Comparison of ENCODE assay signal across 10 mouse cellular contexts in the genomic region with DNA sequence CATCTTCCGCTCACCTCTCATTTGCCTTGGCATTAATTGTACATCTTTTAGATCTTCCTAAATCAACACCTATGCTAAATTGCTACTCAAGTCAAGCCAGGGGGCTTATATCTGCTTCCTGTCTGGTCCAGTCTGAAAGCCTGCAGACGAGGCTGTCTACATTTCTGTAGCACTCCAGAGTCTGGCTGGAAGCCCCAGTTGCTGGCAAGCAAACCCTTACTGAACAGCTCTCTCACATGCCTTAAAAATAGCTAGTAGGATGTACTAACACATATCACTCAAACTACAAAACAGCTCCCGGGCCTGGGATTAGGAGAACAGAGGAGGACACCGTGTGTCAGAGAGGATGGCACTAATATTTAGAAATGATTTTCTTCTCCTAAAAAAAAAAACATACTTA. TPM values are rescaled to one million over a fixed set of nuclear protein-coding genes. Genes with fewer than 3 reads are reported as not detected.
A peak's percentile ranks its signal among the peaks of the same experiment; 100 is the strongest.
DNase-seq lines count a peak whose midpoint lies in the region; ATAC-seq and TF ChIP-seq lines count a peak whose summit lies in the region.
"Had no signal": no experiment of that assay in that cellular context is flagged by ENCODE, and none has a peak within 500 bp of the region (broad histone marks: within the 10 kb centered on the region; RNA-seq: fewer than 3 reads in every experiment).

No protein-coding gene starts in this region.

- TF ChIP-seq CTCF in gastrocnemius, adult 2 months (IDR thresholded peaks at IDR 0.05), result no peak
- no peak for TF ChIP-seq CTCF in lung, postnatal 0 days (IDR thresholded peaks at IDR 0.05)

- intact Hi-C loops in gastrocnemius, adult 2 months (cut with DNase I), result no loop called here
- intact Hi-C loops in heart, postnatal 10 days (cut with DNase I), result loop anchor here (5.0 kb wide), 1 partner anchor 52 kb away; no protein-coding TSS in a partner anchor

- H3K4me2 ChIP-seq in lung, postnatal 0 days (replicated peaks; ENCODE audit: low read depth, low read length), result no peak overlapping the region
- H3K4me2 ChIP-seq: liver, embryonic 15.5 days had no signal

- no peak overlapping the region for H3K4me3 ChIP-seq in gastrocnemius, adult 2 months
- no peak overlapping the region for H3K4me3 ChIP-seq in lung, postnatal 0 days (ENCODE audit: low read depth, low read length)
- H3K4me3 ChIP-seq: liver, embryonic 15.5 days had no signal

- H3K4me1 ChIP-seq in lung, postnatal 0 days (ENCODE audit: insufficient read depth, low read depth, low read length), result no peaks in the 10 kb centered on the region
- H3K4me1 ChIP-seq: liver, embryonic 15.5 days had no signal

- no peaks in the 10 kb centered on the region for H3K9me3 ChIP-seq in lung, postnatal 0 days (ENCODE audit: low read length)
- H3K9me3 ChIP-seq: liver, embryonic 15.5 days had no signal

- peak; percentile 33 for DNase-seq in adrenal gland, postnatal 10 days
- no peak for DNase-seq in adrenal gland, adult (ENCODE audit: inconsistent age in 2 of 2, low spot score in 1 of 2)
- peak; percentile 79 for DNase-seq in gastrocnemius, adult 2 months
- peak; percentile 88 to 89 for DNase-seq in heart, postnatal 10 days
- DNase-seq in lung, postnatal 0 days (ENCODE audit: low spot score), result peak; percentile 66
- DNase-seq in urinary bladder, postnatal 14 days (ENCODE audit: low spot score), result no peak
- no peak for DNase-seq in ovary, postnatal 36 days (ENCODE audit: low spot score)
- DNase-seq in cerebellum, adult 9-10 months, result no peak
- DNase-seq: kidney, adult 8-10 months had no signal

- no peak overlapping the region for H3K27ac ChIP-seq in gastrocnemius, adult 2 months
- no peak overlapping the region for H3K27ac ChIP-seq in lung, postnatal 0 days (ENCODE audit: low read length)
- H3K27ac ChIP-seq: liver, embryonic 15.5 days had no signal

- WGBS in lung, postnatal 0 days, result 38% methylated on average over 4 of the region's 4 CpGs

- no peaks in the 10 kb centered on the region for H3K27me3 ChIP-seq in lung, postnatal 0 days (replicated peaks; ENCODE audit: insufficient read depth, low read length)
- H3K27me3 ChIP-seq: liver, embryonic 15.5 days had no signal

- ATAC-seq in lung, postnatal 0 days, result peak; percentile 23; the same call in 1 of the 2 replicates

- no peak for TF ChIP-seq EP300 in lung, postnatal 0 days (IDR thresholded peaks at IDR 0.05)

- H3K9ac ChIP-seq in lung, postnatal 0 days (replicated peaks; ENCODE audit: low read depth), result no peak overlapping the region
- H3K9ac ChIP-seq: liver, embryonic 15.5 days had no signal

- H3K36me3 ChIP-seq in lung, postnatal 0 days (ENCODE audit: insufficient read depth, low read length), result no peaks in the 10 kb centered on the region
- H3K36me3 ChIP-seq: liver, embryonic 15.5 days had no signal

RNA-seq across cellular contexts. Expression of a gene that starts 42.3 kb away (rescaled TPM):
- total RNA-seq in adrenal gland, postnatal 10 days (2021), result 10 to 100 TPM; 21.0 to 24.7 TPM
- under 1 TPM; 0.25 to 0.66 TPM for total RNA-seq in gastrocnemius, adult 2 months (2021)
- total RNA-seq in heart, postnatal 10 days (2021), result 10 to 100 TPM; 41.4 to 48.1 TPM
- polyA plus RNA-seq in lung, postnatal 0 days (2015; fragmentation: Nextera tagmentation; extraction: Ambion mirVana), result 49.3 and 61.1 TPM in 2 replicates

Comparison
In these comparisons a context has a peak if more than half of its experiments do, and no peak if none do; other contexts are left out.
1. DNase-seq: peak in adrenal gland, postnatal 10 days (single experiment), gastrocnemius, adult 2 months (single experiment), heart, postnatal 10 days (2 of 2) and lung, postnatal 0 days (single experiment); none in adrenal gland, adult (0 of 2), urinary bladder, postnatal 14 days (single experiment), ovary, postnatal 36 days (single experiment) and cerebellum, adult 9-10 months (single experiment).
2. RNA of a gene that starts 42.3 kb away (total RNA-seq): 41.4 to 48.1 TPM in heart, postnatal 10 days and 21.0 to 24.7 TPM in adrenal gland, postnatal 10 days; 0.25 to 0.66 TPM in gastrocnemius, adult 2 months; every median in the first group is over 10 times any median in the second.